Mouse (Mus musculus) left cerebral cortex, postnatal 10 days (tissue): ENCODE results near the gene Atxn7l1. TPM values are rescaled to one million over a fixed set of nuclear protein-coding genes. Genes with fewer than 3 reads are reported as not detected.

Experiments used
- DNase-seq, 2 experiments: peaks; one replicate each; pipeline ENCODE4 v3.0.0; 2021 to 2022; ENCODE audit warnings: low spot score in 2 of 2, mixed read lengths in 1 of 2; ENCODE audit errors: extremely low spot score in 1 of 2
- intact Hi-C: fragments of 180-260 bp; cut with DNase I; formaldehyde crosslinking; loops from one replicate; pipeline ENCODE4 v1.15.1; 2025
- total RNA-seq, 2 experiments: library from RNA; stranded (reverse); gene quantifications; 2 replicates each; pipeline ENCODE4 v1.2.3; 2021

Atxn7l1 gene
- total RNA-seq, 2 experiments from 2014 or later, result 59.1 to 64.7 TPM

DNA sequence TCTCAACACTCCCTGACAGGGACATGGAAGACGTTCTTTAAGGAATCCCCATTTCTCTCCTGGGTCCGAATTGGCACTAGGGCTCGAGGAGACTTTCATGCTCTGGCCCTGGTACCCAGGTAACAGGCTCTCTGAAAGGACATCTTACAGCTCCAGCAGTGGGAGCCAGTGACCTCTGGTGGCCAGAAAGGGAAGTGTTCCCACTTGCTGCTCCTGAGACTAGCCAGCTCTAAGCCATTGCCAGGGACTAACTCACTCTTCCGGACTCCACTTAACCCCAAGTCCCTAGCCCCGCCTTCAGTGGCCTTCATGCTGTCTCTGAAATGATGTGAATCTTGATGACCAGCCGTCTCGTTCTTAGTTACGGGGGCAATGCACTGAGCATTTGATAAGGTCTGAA, 186.4 kb downstream of the Atxn7l1 start:
- peak; percentile 79 to 83 for DNase-seq
- intact Hi-C loops, result loop anchor here (5.0 kb wide), 2 partner anchors 52 to 307 kb away; no protein-coding TSS in a partner anchor

DNA sequence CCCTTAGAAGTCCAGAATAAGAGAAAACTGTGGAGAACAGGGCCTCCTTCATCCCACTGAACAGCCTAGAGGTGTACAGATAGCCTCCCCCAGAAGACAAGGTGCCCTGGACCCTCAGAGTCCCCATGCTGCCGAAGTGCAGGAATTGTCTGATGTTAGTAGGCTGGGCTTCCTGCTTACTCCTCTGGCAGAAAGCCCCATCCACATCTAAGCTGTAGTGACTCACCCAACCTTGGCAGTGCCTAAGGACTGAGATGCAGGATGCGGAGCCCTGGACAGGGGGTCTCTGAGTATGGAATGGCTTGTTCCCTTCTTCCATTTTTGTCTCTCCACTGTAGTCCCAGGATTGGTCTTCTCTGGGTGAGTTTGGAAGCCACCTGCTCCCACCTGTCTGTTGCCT, 187.0 kb downstream of the Atxn7l1 start:
- intact Hi-C loops, result loop anchor here (5.0 kb wide), 2 partner anchors 52 to 307 kb away; no protein-coding TSS in a partner anchor
- no peak for DNase-seq

DNA sequence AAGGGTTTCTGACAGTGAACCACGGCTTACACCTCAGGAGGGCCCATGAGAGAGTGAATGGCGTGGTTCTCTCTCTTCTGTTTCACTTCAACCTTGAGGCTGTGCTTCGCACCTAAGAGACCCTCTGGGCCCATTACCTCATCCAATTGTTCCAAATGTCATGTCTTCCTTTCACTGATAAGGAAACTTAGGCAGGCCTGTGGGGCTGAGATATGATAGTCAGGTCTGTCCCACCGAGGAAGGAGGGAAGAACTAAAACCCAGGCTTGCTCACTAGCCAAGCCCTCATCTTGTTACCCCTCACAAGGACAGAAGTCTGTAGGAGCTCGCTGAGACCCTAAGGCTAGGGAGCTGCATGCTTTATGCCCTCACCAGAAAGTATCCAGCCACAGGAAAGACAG, 187.5 kb downstream of the Atxn7l1 start:
- intact Hi-C loops, result loop anchor here (5.0 kb wide), 2 partner anchors 53 to 308 kb away; no protein-coding TSS in a partner anchor
- no peak for DNase-seq

- no peak for DNase-seq
- intact Hi-C loops, result no loop called here
Measured at GRCm38 (mm10) chr12:33335410-33335809, 187.9 kb downstream of the Atxn7l1 start.

GRCm38 (mm10) chr12:33336561-33337125, 189.2 kb downstream of the Atxn7l1 start:
- peak in 1 of 2 experiments; percentile 44 for DNase-seq
- intact Hi-C loops, result no loop called here

DNA sequence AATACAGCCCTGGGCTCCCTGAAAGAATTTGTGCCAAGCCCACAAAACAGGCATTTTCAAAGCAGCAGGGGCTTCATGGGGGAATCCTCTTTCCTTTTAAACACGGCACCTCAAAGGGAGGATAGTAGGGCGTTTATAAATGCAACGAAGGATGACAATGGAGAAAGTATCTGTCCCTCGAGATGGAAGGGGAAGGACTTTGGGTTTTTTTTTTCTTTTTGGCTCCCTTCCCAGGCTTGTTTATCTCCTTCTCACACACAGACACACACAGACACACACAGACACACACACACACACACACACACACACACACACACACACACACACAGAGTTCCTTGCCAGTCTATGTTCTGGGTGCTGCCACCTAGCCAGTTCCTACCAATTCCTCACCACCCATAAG, 189.8 kb downstream of the Atxn7l1 start:
- intact Hi-C loops, result no loop called here
- no peak for DNase-seq

GRCm38 (mm10) chr12:33338170-33338569, 190.7 kb downstream of the Atxn7l1 start:
- intact Hi-C loops, result no loop called here

GRCm38 (mm10) chr12:33339822-33340221, 192.3 kb downstream of the Atxn7l1 start:
- DNase-seq, result no peak
- intact Hi-C loops, result no loop called here

More at GRCm38 (mm10) chr12:33338170-33338569, 190.7 kb downstream of the Atxn7l1 start:
- DNase-seq, result no peak

- no peak for DNase-seq
- intact Hi-C loops, result no loop called here
Measured at GRCm38 (mm10) chr12:33340698-33341097, 193.2 kb downstream of the Atxn7l1 start.

DNA sequence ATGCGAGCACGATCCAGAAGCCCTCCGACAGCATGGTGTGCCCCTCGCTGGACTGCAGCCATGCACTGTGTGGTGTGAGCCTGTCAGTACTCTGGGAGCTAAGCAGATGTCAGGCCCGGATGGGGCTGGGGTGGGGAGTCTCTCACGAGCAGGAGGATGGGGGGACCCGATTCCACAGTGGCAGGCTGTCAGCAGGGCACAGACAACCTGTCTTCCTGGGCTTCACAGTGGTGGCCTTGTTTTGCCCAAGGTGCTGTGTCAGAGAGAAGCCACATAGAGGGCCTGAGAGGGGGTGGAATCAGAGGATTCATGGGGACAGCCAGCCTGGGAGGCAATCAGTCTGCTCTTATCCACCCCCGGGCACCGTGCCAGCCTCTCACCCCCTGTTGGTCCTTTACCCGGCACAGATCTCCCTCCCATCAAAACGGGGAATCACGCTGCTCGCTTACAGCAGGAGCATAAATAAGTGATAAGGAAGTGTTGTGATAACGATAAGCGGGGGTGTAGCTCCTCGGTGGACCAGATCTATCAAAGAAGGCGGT, 193.9 kb downstream of the Atxn7l1 start:
- intact Hi-C loops, result no loop called here
- peak; percentile 67 to 80 for DNase-seq

DNA sequence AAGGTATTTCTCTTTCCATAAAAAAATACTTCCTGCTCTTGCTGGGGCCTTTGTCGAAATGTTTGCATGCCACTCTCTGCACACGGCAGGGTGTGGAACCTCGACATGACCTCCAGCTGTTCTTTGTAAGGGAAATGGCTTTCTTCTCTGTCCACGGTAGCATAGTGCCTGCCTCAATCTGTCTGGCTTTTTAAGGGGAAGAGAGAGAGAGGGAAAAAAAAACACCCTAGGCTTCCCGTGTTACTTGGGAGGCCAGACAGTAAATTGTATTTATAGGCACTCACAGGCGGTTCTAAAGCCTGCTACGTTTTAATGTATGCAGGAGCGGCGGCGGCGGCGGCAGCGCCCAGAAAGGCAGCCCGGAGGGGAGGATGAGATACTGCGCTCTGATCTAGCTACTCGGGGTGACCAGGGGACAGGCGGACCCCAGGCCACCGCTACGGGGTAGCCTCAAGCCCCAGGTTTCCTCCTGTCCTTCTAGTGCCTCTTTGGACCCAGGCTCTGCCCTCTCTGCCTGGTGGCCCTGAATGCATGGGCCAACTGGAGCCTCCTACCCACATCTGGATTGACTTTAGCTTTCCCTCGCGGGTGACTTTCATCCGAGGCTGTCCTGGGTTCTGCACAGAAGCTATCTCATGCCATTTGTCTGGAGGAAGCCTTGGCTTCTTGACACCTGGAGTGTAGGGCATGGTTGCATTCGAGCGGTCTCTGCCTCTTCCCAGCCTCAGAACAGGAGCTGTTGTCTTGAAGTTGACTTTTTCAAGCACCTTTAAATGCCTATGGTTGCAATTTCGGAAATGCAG, 197.7 kb downstream of the Atxn7l1 start:
- peak in 1 of 2 experiments; percentile 49 for DNase-seq

GRCm38 (mm10) chr12:33345773-33346435, 198.4 kb downstream of the Atxn7l1 start:
- no peak for DNase-seq
- intact Hi-C loops, result no loop called here

More for the DNA sequence above, 197.7 kb downstream of the Atxn7l1 start:
- intact Hi-C loops, result no loop called here

- no peak for DNase-seq
- intact Hi-C loops, result no loop called here
Measured at GRCm38 (mm10) chr12:33352671-33353070, 205.2 kb downstream of the Atxn7l1 start.

GRCm38 (mm10) chr12:33358345-33358744, 210.9 kb downstream of the Atxn7l1 start:
- DNase-seq, result no peak
- intact Hi-C loops, result no loop called here

GRCm38 (mm10) chr12:33359209-33359608, 211.7 kb downstream of the Atxn7l1 start:
- no peak for DNase-seq
- intact Hi-C loops, result no loop called here

- DNase-seq, result no peak
- intact Hi-C loops, result no loop called here
Measured at GRCm38 (mm10) chr12:33359878-33360482, 212.5 kb downstream of the Atxn7l1 start.

- intact Hi-C loops, result no loop called here
Measured at GRCm38 (mm10) chr12:33360729-33361128, 213.2 kb downstream of the Atxn7l1 start.

DNA sequence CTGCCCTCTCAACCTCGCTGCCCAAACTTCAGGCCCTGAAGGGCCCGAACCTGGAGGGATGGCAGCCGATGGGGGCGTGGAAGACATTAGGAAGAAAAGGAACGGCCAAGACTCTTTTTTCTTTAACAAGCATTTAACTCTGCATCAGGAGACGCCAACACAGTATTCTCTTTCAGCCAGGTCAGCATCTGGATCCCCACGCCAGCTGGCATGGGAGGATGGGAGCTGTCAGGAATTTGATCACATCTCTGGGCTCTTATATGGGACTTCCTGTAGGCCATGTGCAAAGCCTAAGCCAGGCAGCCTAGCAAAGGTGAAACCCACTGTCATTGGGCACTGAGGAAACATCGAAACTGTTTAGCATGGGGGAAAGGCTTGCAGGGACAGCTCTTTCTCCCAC, 217.0 kb downstream of the Atxn7l1 start:
- DNase-seq, result no peak
- intact Hi-C loops, result no loop called here

More at GRCm38 (mm10) chr12:33360729-33361128, 213.2 kb downstream of the Atxn7l1 start:
- peak; percentile 82 to 84 for DNase-seq

- intact Hi-C loops, result no loop called here
- DNase-seq, result no peak
Measured at GRCm38 (mm10) chr12:33365133-33365532, 217.6 kb downstream of the Atxn7l1 start.
